Mouse (Mus musculus) liver, embryonic 13.5 days (tissue): ENCODE results near the gene Gm10037. TPM values are rescaled to one million over a fixed set of nuclear protein-coding genes. Genes with fewer than 3 reads are reported as not detected.

Source experiments
- ATAC-seq: fragments of 200-750 bp; cut with Nextera tagmentation; 2 replicates; pipeline ENCODE4 v1.8.0; 2017; ENCODE audit warnings: low read depth, mild to moderate bottlenecking, moderate number of reproducible peaks, moderate library complexity
- DNase-seq: peaks from one replicate; pipeline ENCODE4 v3.0.0; 2022
- H3K27ac ChIP-seq: fragments of 300-500 bp; sonication (generic); 2 replicates; pipeline ENCODE4 v1.5.1; 2015; ENCODE audit warnings: moderate library complexity, mild to moderate bottlenecking, inconsistent platforms
- H3K27me3 ChIP-seq: fragments of 300-500 bp; sonication (generic); 2 replicates; pipeline ENCODE4 v1.6.1; 2015; ENCODE audit warnings: mild to moderate bottlenecking, inconsistent platforms
- H3K36me3 ChIP-seq: fragments of 300-500 bp; sonication (generic); 2 replicates; pipeline ENCODE4 v1.6.1; 2015; ENCODE audit warnings: mild to moderate bottlenecking, inconsistent platforms
- H3K4me1 ChIP-seq: fragments of 300-500 bp; sonication (generic); replicated peaks from 2 replicates; pipeline ENCODE4 v1.6.1; 2015; ENCODE audit warnings: inconsistent platforms
- H3K4me2 ChIP-seq: fragments of 300-500 bp; sonication (generic); 2 replicates; pipeline ENCODE4 v1.6.1; 2015; ENCODE audit warnings: inconsistent platforms, mild to moderate bottlenecking, moderate library complexity
- H3K4me3 ChIP-seq: fragments of 300-500 bp; sonication (generic); replicated peaks from 2 replicates; pipeline ENCODE4 v1.5.1; 2015; ENCODE audit warnings: mild to moderate bottlenecking, inconsistent platforms
- H3K9ac ChIP-seq: fragments of 300-500 bp; sonication (generic); 2 replicates; pipeline ENCODE4 v1.6.1; 2015; ENCODE audit warnings: mild to moderate bottlenecking, inconsistent platforms
- H3K9me3 ChIP-seq: fragments of 300-500 bp; sonication (generic); replicated peaks from 2 replicates; pipeline ENCODE4 v1.6.1; 2016; ENCODE audit warnings: inconsistent platforms
- WGBS: fragments of 180-500 bp; shearing (Covaris S2); methylation state at CpG from one replicate; pipeline ENCODE4 v1.1.7; 2015; ENCODE audit not compliant: insufficient replicate concordance; 5-methylcytosine and 5-hydroxymethylcytosine counted together
- polyA plus RNA-seq: library from polyadenylated mRNA; unstranded; fragments of >200 nt; fragmentation: Nextera tagmentation; extraction: Ambion mirVana; gene quantifications from 2 replicates; pipeline ENCODE4 v1.2.1, GENCODE M21; 2015

Gm10037 gene
- polyA plus RNA-seq, 1 experiment from 2014 or later, result 0.40 TPM

DNA sequence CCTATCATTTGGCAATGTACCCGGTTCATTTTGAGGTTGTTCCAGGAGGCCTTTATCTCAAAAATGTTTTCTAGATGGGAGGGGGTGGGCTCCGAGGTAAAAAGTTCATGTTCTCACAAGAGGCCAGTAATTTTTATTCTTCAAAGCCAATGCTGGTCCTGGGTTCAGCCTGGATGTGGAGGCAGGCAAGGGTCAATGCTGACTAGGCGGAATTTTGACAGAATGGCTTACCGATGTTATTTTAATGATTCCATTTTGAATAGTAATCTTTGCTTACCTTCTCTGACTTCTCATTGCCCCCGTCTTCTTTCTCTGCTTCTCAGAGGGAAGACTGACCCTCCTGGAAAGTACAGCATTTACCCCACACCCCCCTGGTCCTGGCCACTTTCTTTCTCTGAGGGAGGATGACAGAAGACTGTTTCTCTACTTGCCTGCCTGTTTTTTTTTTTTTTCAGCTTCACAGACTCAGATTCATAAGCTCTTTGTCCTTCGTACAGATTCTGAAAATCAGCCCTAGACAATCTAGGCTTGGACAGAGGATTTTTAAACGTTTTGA is 45.9 kb downstream of the Gm10037 start:
- Histone ChIP-seq H3K27me3 (no peaks in the 10 kb centered on the region), H3K4me3 (no peak overlapping the region), H3K4me1 (no peaks in the 10 kb centered on the region), H3K9ac (no peak overlapping the region), H3K4me2 (no peak overlapping the region), H3K9me3 (no peaks in the 10 kb centered on the region), H3K36me3 (no peaks in the 10 kb centered on the region), H3K27ac (no peak overlapping the region)
- 48% methylated on average over 6 of the region's 7 CpGs for WGBS
- DNase-seq (no peak), ATAC-seq (no peak)

GRCm38 (mm10) chr13:67883966-67884365 is 53.1 kb downstream of the Gm10037 start:
- DNase-seq, result no peak
- 76% methylated on average over 8 of the region's 8 CpGs for WGBS

More at GRCm38 (mm10) chr13:67883966-67884365, 53.1 kb downstream of the Gm10037 start:
- no peak overlapping the region for H3K4me3 ChIP-seq
- H3K27ac ChIP-seq, result no peak overlapping the region
- no peak for ATAC-seq
- no peak overlapping the region for H3K9ac ChIP-seq
- H3K27me3 ChIP-seq, result no peaks in the 10 kb centered on the region
- no peaks in the 10 kb centered on the region; the same call in 1 of the 2 replicates for H3K9me3 ChIP-seq
- no peaks in the 10 kb centered on the region for H3K36me3 ChIP-seq
- no peak overlapping the region for H3K4me2 ChIP-seq
- no peaks in the 10 kb centered on the region for H3K4me1 ChIP-seq

Other genes with a start within 250 kb of the Gm10037 start
- 1.3 and 1.9 TPM in 2 replicates for gene Zfp729b, start 221.4 kb upstream of the Gm10037 start, polyA plus RNA-seq
- gene Gm49345, start 193.3 kb upstream of the Gm10037 start, polyA plus RNA-seq, result 0.13 TPM in 1 of 2 replicates, not detected in the other
- gene Zfp729a, start 193.3 kb upstream of the Gm10037 start, polyA plus RNA-seq, result 0.71 and 1.2 TPM in 2 replicates
- gene Zfp738, start 144.0 kb upstream of the Gm10037 start, polyA plus RNA-seq, result 2.4 and 3.1 TPM in 2 replicates
- 1.3 and 2.1 TPM in 2 replicates for gene Zfp65, start 101.9 kb upstream of the Gm10037 start, polyA plus RNA-seq
- 1.1 and 1.5 TPM in 2 replicates for gene Zfp85, start 75.9 kb upstream of the Gm10037 start, polyA plus RNA-seq
- gene Zfp493, start 51.4 kb upstream of the Gm10037 start, polyA plus RNA-seq, result 1.1 and 1.2 TPM in 2 replicates
- 1.7 and 2.1 TPM in 2 replicates for gene Zfp273, start 17.4 kb upstream of the Gm10037 start, polyA plus RNA-seq
- gene BC048507, start 32.2 kb downstream of the Gm10037 start, polyA plus RNA-seq, result not detected in 2 replicates